ENCODE assay signal across 18 mouse cellular contexts in genomic region chr1:165913720-165914415, GRCm38 (mm10).
A peak's percentile ranks its signal among the peaks of the same experiment; 100 is the strongest.
DNase-seq lines count a peak whose midpoint lies in the region; ATAC-seq lines count a peak whose summit lies in the region.
"Had no signal": no experiment of that assay in that cellular context is flagged by ENCODE, and none has a peak within 500 bp of the region (broad histone marks: within the 10 kb centered on the region; RNA-seq: fewer than 3 reads in every experiment).

No protein-coding gene starts in this region.

- H3K9ac ChIP-seq in neural tube, embryonic 12.5 days = no peak overlapping the region
- no peak overlapping the region for H3K9ac ChIP-seq in forebrain, embryonic 16.5 days (replicated peaks; ENCODE audit: low read depth, low read length)
- H3K9ac ChIP-seq in midbrain, embryonic 15.5 days = no peak overlapping the region
- H3K9ac ChIP-seq in intestine, embryonic 15.5 days = no peak overlapping the region
- H3K9ac ChIP-seq: heart, embryonic 13.5 days; liver, embryonic 14.5 days had no signal

- no peaks in the 10 kb centered on the region for H3K27me3 ChIP-seq in neural tube, embryonic 12.5 days (replicated peaks)
- no peaks in the 10 kb centered on the region for H3K27me3 ChIP-seq in forebrain, embryonic 16.5 days (replicated peaks; ENCODE audit: control insufficient read depth, insufficient read depth, low read length)
- no peaks in the 10 kb centered on the region for H3K27me3 ChIP-seq in midbrain, embryonic 15.5 days (replicated peaks)
- no peaks in the 10 kb centered on the region for H3K27me3 ChIP-seq in intestine, embryonic 15.5 days (replicated peaks)
- H3K27me3 ChIP-seq: heart, embryonic 13.5 days had no signal

- ATAC-seq in neural tube, embryonic 12.5 days (ENCODE audit: low FRiP score, low read depth) = peak; percentile 85
- peak; percentile 95 for ATAC-seq in forebrain, embryonic 16.5 days
- ATAC-seq in midbrain, embryonic 15.5 days (replicated peaks) = peak; percentile 83
- no peak for ATAC-seq in intestine, embryonic 15.5 days

- no peak overlapping the region for H3K4me3 ChIP-seq in neural tube, embryonic 12.5 days
- H3K4me3 ChIP-seq in forebrain, embryonic 16.5 days (replicated peaks; ENCODE audit: low read length) = no peak overlapping the region
- H3K4me3 ChIP-seq in midbrain, embryonic 15.5 days = no peak overlapping the region
- no peak overlapping the region for H3K4me3 ChIP-seq in intestine, embryonic 15.5 days (replicated peaks)
- H3K4me3 ChIP-seq: heart, embryonic 13.5 days had no signal

- 64% methylated on average over 2 of the region's 2 CpGs for WGBS in neural tube, embryonic 12.5 days
- 15% methylated on average over 2 of the region's 2 CpGs for WGBS in forebrain, embryonic 16.5 days
- WGBS in midbrain, embryonic 15.5 days = 37% methylated on average over 2 of the region's 2 CpGs
- 84% methylated on average over 2 of the region's 2 CpGs for WGBS in intestine, embryonic 15.5 days

- DNase-seq in neural tube, embryonic 10.5 days (ENCODE audit: extremely low spot score, low spot score) = no peak
- no peak for DNase-seq in MN1 (ENCODE audit: low spot score)
- no peak for DNase-seq in heart, adult 11 months
- DNase-seq: adrenal gland, postnatal 10 days; cerebellum, adult 9-11 months; embryo, embryonic 11 days; gastrocnemius, postnatal 36 days; heart, postnatal 4 days; kidney, adult 9 months; lung, postnatal 14 days; right cerebral cortex, postnatal 14 days; thymus, postnatal 4 days had no signal

- no peaks in the 10 kb centered on the region for H3K9me3 ChIP-seq in neural tube, embryonic 12.5 days
- no peaks in the 10 kb centered on the region for H3K9me3 ChIP-seq in forebrain, embryonic 16.5 days (ENCODE audit: control insufficient read depth, low read length)
- no peaks in the 10 kb centered on the region for H3K9me3 ChIP-seq in midbrain, embryonic 15.5 days
- no peaks in the 10 kb centered on the region for H3K9me3 ChIP-seq in intestine, embryonic 15.5 days
- H3K9me3 ChIP-seq: heart, embryonic 13.5 days had no signal

- no peak overlapping the region for H3K4me2 ChIP-seq in neural tube, embryonic 12.5 days (replicated peaks)
- H3K4me2 ChIP-seq in forebrain, embryonic 16.5 days (ENCODE audit: low read length) = no peak overlapping the region; the same call in 1 of the 2 replicates
- no peak overlapping the region for H3K4me2 ChIP-seq in midbrain, embryonic 15.5 days
- no peak overlapping the region for H3K4me2 ChIP-seq in intestine, embryonic 15.5 days (replicated peaks)
- H3K4me2 ChIP-seq: heart, embryonic 13.5 days had no signal

- no peak overlapping the region for H3K27ac ChIP-seq in neural tube, embryonic 12.5 days
- peak overlapping the region; percentile 16; the same call in 1 of the 2 replicates for H3K27ac ChIP-seq in forebrain, embryonic 16.5 days (ENCODE audit: low read length)
- H3K27ac ChIP-seq in midbrain, embryonic 15.5 days = peak overlapping the region; percentile 60
- no peak overlapping the region for H3K27ac ChIP-seq in intestine, embryonic 15.5 days
- H3K27ac ChIP-seq: heart, embryonic 13.5 days; liver, embryonic 14.5 days had no signal

- peaks cover 19% of the 10 kb centered on the region; the same call in 1 of the 2 replicates for H3K36me3 ChIP-seq in neural tube, embryonic 12.5 days
- peaks cover 11% of the 10 kb centered on the region for H3K36me3 ChIP-seq in forebrain, embryonic 16.5 days (ENCODE audit: control insufficient read depth, insufficient read depth)
- 0 out of 2 replicates have a peak, but pooled peaks cover 2% of the 10 kb centered on the region for H3K36me3 ChIP-seq in midbrain, embryonic 15.5 days (replicated peaks)
- peaks cover 2% of the 10 kb centered on the region for H3K36me3 ChIP-seq in intestine, embryonic 15.5 days

- H3K4me1 ChIP-seq in neural tube, embryonic 12.5 days = peaks cover 4% of the 10 kb centered on the region; the same call in 1 of the 2 replicates
- H3K4me1 ChIP-seq in forebrain, embryonic 16.5 days (replicated peaks; ENCODE audit: control insufficient read depth, insufficient read depth, low read length) = peaks cover 12% of the 10 kb centered on the region
- H3K4me1 ChIP-seq in midbrain, embryonic 15.5 days = peaks cover 7% of the 10 kb centered on the region
- H3K4me1 ChIP-seq in intestine, embryonic 15.5 days (replicated peaks) = no peaks in the 10 kb centered on the region
- H3K4me1 ChIP-seq: heart, embryonic 13.5 days had no signal

Comparison
In these comparisons a context has a peak if more than half of its experiments do, and no peak if none do; other contexts are left out.
1. H3K27ac ChIP-seq: peak in forebrain, embryonic 16.5 days (single experiment) and midbrain, embryonic 15.5 days (single experiment); none in neural tube, embryonic 12.5 days (single experiment) and intestine, embryonic 15.5 days (single experiment).